Mouse (Mus musculus): ENCODE results near the gene Sidt1. TPM values are rescaled to one million over a fixed set of nuclear protein-coding genes. Genes with fewer than 3 reads are reported as not detected.

The Sidt1 gene
- polyA plus RNA-seq (2015; fragmentation: Nextera tagmentation; extraction: Ambion mirVana), result 4.2 and 6.1 TPM in 2 replicates

DNA sequence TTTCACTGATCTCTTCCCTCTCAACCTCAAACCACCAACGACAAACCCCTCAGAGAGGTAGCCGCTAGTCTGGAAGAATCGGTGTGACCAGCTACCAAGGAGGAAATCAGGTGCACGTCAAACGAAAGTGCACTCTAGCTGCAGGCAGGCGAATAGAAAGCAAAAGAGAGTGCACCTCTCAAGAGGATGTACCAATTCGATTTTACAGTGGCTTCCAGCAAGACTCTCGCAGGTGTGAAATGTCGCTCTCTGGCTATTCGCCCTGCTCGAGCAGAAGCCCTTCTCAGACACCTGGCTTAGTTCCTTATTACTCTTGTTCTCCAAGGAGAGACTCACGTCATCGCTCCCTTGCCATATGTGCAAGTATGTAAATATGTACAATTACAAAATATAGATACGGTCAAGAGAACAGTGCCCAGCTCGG lies at the start of gene Sidt1:
Gene Sidt1 (minus strand): TSS at position 336 of the 424 bp plus-strand sequence.

DNA sequence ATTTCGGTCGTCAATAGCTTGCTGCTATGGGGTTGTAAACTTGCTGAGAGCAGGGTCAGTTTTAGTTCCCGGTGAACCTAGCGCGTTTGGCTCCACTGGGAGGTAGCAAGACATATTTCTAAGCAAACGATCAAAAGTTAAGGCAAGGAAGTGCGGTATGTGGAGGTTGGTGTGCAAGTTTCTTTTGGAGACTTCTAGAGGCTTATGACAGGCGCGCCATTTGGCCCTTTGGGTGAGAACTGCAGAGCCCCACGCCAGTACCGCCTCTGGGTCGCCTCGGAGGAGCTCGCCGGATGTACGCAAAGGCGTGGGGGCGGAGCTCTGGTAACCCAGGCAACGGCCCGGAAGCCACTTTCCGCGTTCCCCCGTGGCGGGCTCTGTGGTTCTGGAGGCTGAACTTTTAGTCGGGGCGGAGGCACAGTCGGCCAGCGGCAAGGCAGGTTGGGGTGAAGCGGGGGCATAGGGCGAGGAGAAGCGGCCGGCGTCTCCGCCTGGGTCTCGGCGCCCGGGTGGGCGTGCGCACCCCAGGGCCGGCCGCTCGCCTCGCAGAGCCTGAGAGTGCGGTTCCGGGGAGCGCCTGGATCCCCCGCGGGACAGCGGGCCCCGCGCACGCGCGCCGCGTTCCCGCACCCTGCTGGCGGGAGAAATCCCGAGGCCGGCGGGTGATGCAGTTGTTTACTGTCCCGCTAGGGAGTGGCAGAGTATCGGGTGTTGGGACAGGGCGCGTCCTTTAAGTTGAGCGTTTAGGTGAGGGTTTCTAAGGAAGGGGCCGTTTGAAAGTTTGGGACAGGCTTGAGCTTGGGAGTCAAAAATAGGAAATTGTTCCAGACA lies 14.3 kb upstream of the Sidt1 start, which contains the start of gene Spice1:
Gene Spice1 (plus strand): TSS at position 51 of the 831 bp plus-strand sequence.

Other genes starting within 250 kb of the Sidt1 start
- 34.8 and 44.5 TPM in 2 replicates for gene Atp6v1a, start 193.5 kb downstream of the Sidt1 start, polyA plus RNA-seq (2015; fragmentation: Nextera tagmentation; extraction: Ambion mirVana)
- gene Naa50, start 193.4 kb downstream of the Sidt1 start, polyA plus RNA-seq (2015; fragmentation: Nextera tagmentation; extraction: Ambion mirVana), result 26.6 and 41.5 TPM in 2 replicates
- 1.7 and 1.8 TPM in 2 replicates for gene Usf3, start 159.9 kb downstream of the Sidt1 start, polyA plus RNA-seq (2015; fragmentation: Nextera tagmentation; extraction: Ambion mirVana)
- 11.0 and 12.3 TPM in 2 replicates for gene Spice1, start 13.9 kb upstream of the Sidt1 start, polyA plus RNA-seq (2015; fragmentation: Nextera tagmentation; extraction: Ambion mirVana)
- gene Cfap44, start 61.6 kb upstream of the Sidt1 start, polyA plus RNA-seq (2015; fragmentation: Nextera tagmentation; extraction: Ambion mirVana), result 1.1 and 1.9 TPM in 2 replicates
- gene Boc, start 225.7 kb upstream of the Sidt1 start, polyA plus RNA-seq (2015; fragmentation: Nextera tagmentation; extraction: Ambion mirVana), result 18.6 and 20.1 TPM in 2 replicates

Measured in adrenal gland, postnatal 0 days (tissue).